Mouse (Mus musculus) monocyte, adult 2 months (primary cell): ENCODE results near the gene Rwdd4a.

ENCODE experiments used
- DNase-seq, 2 experiments: peaks; one replicate each; pipeline ENCODE4 v3.0.0; 2022; ENCODE audit warnings: low spot score in 2 of 2, low read depth in 1 of 2

Gene Rwdd4a

DNA sequence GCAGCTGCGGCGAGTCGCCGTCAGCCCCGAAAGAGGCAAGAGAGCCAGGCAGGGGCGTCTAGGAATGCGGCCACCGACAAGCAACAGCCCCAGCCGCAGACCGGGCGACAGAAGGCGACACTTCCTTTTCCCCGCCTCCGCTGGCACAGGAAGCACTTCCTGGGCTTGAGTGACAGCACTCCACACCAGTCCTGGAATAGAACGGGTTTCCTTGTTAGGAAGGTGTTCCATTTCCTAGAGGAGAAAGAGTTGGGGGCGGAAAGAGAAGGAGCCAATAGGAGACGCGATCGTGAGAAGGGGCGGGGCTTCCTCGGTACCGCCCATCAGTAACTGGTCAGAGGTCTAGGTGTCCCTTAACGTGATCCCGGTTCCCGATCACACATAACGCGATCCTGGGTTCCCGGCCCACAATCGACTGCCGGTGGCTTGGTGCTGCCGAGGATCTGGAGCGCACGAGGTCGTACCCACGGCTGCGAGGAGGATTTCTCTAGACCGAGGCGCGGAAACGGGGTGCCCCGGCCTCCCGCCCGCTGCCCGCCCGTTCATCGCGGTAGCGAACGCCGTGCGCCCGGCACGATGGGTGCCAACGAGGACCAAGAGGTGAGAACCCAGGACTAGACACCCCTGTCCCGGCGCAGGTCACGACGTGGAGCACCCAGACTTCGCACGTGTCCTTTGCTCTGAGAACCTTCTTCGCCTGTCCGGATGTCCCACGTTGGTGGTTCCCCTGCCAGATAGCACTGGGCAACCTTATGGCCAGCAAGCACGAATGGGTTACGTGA lies at the start of gene Rwdd4a, which contains the start of gene Trappc11:
Gene Rwdd4a, plus strand, starts transcription at position 321 of the 782 bp plus-strand sequence.
Gene Trappc11, minus strand, starts transcription at position 127 of the 782 bp plus-strand sequence.
- peak; percentile 89 to 90 for DNase-seq

DNA sequence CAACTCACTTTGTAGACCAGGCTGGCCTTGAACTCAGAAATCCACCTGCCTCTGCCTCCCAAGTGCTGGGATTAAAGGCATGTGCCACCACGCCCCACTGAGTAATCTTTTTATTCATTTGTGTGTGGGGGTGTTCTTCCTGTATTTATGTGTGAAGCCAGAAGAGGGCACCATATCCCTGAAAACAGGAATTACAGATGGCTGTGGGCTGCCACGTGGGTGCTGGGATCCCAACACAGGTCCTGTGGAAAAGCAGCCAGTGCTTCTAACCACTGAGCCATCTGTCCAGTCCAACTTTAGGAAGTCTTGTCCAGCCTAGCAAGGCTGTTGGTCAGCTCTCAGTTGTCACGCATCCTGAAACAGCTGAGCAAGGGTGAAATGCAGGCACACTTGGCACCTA lies 46.2 kb upstream of the Rwdd4a start:
- DNase-seq = no peak

DNA sequence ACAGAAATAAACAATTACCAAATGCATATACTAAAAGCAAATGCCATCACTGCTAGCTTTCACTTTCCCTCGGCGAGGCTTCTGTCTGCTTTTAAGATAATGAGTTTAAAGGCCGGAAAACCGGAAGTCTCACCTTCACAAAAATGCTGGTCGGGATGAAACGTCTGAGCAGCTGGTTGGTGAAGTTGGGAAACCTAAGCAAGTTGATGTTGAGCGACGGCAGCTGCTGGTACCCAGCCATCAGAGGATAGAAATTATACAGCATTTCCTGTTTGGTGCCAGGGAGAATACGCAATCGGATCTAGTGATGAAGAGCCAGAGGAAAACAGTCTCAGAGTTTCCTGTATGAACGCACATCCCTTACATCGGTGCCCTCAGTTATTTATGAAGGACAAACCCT lies 40.4 kb upstream of the Rwdd4a start:
- DNase-seq = no peak

DNA sequence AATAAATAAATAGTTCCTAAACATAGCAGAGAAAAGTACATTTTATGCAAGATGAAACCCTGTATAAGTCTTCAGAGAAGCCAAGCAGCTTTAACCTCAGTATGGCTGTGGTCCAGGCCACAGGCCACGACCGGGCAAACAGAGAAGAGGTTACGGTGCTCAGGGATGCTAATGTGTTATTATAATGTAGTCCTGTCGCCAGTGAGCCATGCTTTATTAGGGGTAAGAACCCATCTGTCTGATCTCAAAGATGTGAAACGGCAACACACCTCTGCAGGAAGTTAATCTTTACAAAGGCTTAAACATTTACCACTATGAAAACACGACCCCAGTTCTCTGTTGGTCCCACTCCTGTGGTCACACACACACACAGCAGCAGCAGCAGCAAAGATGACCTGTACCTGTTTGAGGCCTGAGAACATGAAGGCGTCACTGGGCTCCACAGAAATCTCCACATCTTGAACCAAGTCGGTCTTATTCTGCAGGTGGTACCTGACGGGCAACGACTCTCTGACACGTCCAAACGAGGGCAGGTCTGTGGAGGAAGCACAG lies 38.8 kb upstream of the Rwdd4a start:
- no peak for DNase-seq

DNA sequence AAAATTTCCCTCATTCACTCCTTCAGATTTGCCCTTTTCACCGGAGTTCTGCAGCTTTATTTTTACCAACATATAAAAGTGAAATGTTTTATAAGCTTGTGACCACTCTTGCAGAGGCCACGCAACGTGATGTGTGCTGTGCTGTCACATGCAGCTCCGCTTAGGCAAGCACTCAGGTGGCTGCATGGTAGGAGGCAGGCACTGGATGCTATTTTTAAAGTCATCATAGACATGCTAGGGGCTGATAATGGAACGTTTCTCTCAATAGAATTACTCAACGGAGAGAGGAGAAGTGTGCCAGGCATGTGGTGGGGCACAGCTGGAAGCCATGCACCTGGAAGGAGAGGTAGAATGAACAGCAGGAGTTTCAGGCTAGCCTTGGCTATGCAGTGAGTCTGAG lies 38.0 kb upstream of the Rwdd4a start:
- DNase-seq = no peak

DNA sequence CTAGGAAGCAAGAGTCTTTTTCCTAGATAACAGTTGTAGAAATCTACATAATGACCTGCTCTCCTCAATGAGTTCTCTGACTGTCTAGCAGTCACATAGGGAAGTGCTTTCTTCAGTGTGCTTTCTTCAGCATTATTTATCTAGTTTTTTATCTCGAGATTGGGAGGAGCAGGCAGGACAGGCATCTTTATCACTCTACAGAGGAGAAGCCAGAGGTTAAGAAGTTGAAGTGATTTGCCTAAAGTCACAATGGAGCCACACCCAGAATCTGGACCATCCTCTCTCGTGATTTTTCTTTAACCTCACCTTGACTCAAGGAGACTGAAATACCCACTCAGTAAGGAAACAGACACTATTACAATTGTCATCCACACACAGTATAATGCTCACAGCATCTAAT lies 31.5 kb upstream of the Rwdd4a start:
- DNase-seq = no peak

DNA sequence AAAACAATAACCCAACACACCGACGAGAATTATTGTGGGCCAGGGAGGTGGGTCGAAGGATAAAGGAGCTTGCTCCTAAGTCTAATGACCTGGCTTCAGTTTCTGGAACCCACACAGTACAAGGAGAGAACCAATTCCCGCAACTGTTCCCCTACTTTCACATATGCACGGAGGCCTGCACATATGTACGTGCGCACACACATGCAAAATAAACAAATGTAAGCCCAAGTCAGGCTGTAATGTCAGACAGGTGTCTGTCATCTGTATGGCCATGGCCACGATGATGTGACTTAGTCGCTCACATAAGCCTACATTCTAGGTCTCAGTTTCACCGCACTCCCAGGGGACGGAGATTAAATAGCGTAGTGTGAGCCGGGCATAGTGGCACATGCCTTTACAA lies 30.9 kb upstream of the Rwdd4a start:
- no peak for DNase-seq

DNA sequence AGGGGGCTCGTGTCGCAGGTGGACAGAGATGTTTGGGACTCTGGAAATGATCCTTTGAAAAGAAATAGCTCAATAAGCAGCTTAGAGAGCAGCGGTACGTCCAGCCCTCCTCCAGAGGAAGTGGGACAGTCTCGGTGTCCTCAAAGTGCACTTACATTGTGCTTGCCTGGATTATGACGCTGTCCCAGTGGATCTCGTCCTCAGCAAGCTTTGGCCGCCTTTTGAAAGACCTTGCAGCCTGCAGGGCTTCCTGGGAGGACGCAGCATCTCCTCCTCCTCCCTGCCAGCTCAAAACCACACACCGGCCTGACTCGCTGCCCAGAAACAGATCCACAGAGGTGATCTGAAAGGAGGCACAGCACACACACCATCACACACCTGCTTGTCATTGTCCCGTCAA lies 28.0 kb upstream of the Rwdd4a start:
- DNase-seq = no peak

DNA sequence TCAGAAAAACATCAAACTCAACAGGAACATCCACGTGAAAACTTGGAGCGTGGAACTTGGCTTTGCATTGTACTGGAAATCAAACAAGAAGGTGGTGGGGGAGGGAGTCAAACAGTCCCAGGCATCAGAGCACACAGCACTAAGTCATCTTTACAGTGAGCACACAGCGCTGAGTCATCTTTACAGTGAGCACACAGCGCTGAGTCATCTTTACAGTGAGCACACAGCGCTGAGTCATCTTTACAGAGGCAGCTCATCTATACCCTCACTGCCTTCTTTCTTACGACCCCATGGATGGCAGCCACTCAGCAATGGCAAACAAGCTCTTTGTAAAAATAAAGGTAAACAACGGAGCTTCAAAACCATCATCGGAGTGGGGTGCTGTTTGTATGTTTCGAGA lies 22.5 kb upstream of the Rwdd4a start:
- no peak for DNase-seq

DNA sequence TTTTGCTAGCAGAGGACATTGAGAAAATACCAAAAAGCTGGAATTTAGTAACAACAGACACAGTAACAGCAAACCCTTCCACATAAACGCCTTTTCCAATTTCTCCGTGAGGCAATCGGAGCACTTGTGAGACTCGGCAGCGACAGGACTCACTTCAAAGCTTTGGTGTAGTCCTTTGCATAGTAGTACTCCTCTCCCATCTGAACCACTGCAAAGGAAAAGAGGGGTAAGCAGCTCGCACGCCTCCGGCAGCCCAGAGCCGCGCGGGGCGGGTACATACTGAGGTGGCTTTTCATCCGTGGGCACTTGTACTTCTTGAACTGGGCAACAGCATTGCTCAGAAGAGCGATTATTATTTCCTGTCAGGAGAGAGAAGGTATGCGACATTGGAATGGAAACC lies 19.9 kb upstream of the Rwdd4a start:
- DNase-seq = no peak

DNA sequence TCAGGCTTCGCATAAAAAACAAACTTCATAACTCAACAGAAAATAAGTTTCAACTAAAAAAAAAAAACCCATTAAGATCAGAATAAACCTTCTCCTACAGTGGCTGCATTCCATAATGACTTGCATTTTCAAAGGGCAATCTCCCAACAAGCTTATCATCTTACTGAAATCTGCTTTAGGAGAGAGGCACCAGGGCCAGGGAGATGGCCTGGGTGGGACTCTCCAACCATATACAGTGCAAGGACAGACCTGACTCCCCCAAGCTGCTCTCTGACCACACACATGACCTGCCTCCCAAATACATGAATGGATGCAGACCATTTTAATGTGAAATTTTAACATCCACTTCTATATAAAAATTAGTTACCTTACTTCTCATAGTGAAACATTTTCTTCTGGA lies 5.4 kb upstream of the Rwdd4a start:
- DNase-seq = no peak

DNA sequence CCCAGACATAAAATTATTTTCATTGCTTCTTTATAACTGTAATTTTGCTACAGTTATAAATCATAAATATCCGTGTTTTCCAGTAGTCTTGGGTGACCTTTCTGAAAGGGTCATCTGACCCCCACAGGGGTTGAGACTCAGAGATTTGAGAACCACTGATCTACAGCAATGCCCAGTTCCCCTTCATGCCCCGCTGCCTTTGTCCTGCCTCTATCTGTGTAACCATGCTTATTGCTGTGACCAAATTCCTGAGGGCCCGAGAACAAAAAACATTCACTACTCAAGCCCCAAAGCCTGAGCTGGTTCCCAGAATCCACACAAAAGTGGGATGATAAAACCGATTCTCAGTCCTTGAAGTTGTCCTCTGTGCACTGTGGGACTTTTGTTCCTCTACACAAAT lies 4.9 kb downstream of the Rwdd4a start:
- no peak for DNase-seq

DNA sequence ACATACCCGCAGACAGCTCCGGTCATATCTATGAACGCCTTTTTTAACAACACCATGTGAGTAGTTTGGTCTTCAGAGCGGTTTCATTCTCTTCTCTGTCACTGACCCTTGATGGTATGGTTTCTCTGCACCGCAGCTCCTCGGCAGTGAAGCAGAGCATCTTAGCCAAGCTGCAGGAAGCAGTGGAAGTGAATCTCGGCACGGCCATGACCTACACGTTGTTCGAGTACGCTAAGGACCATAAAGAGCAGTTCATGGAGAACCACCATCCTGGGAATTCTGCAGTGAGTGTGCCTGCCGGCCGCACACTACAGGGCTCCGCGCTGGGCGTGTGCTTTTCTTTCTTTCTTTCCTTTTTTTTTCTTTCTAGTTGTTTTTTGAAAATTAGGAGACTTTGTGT lies 9.3 kb downstream of the Rwdd4a start:
- DNase-seq = no peak

DNA sequence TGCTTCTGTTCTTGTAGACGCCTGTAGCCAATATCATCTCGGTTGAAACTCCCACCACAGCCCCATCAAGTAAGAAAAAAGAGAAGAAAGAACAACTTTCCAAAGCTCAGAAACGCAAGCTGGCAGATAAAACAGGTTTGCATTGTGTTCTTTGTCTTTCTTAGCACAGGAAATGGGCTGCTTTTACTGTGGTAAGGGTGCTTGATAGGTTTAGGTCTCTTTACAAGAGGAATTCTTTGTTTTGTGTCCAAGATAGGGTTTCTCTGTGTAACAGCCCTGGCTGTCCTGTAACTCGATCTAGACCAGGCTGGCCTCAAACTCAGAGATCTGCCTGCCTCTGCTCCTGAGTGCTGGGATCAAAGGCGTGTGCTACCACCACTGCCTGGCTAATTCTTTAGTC lies 10.6 kb downstream of the Rwdd4a start:
- no peak for DNase-seq

DNA sequence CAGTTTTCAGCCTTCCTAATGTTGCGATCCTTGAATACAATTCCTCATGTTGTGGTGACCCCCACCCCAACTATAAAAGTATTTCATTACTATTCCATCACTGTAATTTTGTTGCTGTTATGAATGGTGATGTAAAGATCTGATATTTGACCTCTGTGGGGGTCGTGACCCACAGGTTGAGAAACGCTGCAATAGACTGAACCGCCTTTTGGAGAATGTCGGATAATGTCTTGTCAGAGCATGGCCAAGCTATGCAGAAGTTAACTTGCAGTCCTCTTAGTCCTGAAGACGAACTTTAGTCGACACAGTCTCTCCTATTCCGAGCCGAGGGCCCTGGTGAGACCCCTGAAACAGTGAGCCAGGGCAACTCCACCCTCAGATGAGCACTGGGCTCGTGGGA lies 13.6 kb downstream of the Rwdd4a start:
- no peak for DNase-seq

DNA sequence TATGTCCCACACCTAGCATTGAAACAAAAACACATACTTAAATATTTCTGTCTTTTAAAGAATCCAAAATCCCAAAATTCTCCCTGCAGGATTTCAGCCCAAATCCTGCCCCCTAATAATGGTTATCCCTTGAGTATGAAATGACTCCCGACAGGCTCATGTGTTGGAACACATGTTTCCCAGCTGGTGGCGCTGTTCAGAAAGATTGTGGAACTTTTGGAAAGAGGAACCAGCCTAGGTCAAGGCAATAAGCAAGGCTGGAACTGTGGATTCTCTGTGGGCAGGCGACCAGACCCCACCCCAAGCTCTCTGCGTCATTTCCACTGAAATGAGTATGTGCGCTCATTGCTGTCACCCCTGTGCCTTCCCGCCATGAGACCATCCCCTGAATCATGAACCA lies 20.1 kb downstream of the Rwdd4a start:
- peak; percentile 6 to 10 for DNase-seq

DNA sequence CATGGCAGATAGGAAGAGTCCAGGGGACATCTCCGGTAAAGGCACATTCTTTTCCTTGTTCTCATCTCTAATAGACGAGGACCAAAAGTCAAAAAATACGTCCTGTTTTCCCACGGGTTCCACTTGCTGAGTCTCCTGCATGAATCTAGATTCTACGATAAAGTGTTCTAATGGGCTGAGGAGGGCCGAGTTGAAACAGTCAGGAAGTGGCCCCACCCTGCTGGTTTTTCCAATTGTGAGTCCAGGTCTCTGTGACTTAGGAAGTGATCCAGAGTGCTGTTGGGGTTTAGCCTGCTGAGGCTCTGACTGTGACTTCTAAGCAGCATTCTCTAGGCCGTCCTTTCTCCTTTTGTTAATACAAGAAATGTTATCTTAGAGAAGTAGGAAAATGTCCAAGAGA lies 23.0 kb downstream of the Rwdd4a start:
- no peak for DNase-seq

DNA sequence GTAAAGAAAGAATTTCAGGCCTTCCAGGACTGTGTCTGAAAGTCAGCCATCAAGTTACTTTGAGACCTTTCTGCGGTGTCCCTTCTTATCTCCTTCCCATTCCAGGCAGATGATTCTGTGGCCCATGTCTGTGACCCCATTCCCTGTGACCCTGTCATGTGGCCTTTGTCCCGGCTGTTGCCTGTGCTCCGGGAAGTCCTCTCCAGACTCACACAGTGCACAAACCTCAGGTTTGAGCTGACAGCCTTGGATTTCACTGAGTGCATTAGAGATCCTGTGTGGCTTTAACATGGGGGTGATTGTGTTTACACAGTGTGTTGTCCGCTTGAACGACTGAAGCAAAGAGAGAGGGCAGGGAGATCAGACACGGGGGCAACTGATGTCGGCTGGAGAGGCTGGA lies 24.8 kb downstream of the Rwdd4a start:
- no peak for DNase-seq

DNA sequence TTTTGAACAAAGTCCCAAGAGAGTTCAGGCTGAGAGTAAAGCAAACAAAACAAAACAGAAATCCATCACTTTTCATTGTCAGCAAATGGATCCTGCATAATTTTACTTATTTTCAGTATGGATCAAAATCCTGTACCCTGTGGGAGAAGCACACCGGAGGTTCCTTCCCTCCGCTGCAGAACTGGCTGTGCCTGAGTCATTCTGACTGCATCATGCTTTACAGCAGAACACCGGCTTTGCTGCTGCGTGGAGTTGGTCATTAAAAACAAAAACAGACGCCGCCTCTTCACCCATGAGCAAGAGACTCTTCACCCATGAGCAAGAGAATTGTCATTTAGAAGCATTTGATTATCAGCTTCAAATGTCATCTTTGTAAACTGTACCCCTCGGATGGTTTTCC lies 27.3 kb downstream of the Rwdd4a start:
- no peak for DNase-seq

DNA sequence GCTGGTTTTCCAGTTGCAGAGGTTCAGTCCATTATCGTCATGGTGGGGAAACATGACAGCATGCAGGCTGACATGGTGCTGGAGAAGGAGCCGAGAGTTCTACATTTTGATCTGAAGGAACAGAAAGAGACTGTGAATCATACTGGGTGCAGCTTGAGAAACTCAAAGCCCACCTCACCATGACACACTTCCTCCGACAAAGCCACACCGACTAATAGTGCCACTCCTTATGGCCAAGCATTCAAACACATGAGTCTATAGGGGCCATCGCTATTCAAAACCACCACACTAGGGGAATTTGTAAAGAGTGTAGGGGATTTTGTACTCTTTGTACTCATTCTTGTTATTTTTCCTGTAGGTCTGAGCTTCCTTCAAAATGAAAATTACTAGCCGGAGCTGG lies 33.1 kb downstream of the Rwdd4a start:
- DNase-seq = no peak

DNA sequence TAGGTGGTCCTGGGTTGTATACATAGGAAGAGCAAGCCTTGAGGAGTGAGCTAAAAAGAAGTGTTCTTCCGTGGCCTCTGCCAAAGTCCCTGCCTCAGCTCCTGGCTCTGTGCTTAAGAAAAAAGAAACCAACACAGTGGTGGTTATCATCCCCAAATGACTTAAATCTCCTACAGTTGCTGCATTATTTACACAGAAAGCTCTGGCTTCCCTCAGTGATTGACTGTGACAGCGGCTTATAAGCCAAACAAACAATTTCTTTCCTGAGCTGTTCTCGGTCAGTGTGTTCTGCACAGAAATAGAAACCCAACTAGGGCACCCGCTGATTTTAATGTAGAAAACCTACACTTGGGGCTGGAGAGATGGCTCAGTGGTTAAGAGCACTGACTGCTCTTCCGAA lies 34.6 kb downstream of the Rwdd4a start:
- no peak for DNase-seq

DNA sequence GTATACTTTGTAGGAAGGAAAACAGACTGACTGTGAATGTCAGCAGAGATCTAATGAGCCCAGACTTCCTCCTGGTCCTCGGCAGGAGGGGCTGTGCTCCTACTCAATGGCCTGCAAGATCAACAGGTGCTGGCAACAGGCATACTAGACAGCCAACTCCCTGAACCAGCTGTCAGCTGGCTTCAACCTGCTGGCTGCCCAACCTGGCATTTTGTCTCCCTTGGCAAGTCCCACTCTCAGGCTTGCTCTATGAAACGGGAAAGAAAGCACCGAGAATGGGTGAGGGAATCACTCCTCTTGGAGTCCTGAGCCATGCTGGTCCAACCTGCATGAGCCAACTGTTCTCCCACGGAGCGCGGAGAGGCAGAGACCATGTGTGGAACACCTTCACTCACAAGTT lies 36.7 kb downstream of the Rwdd4a start:
- no peak for DNase-seq

DNA sequence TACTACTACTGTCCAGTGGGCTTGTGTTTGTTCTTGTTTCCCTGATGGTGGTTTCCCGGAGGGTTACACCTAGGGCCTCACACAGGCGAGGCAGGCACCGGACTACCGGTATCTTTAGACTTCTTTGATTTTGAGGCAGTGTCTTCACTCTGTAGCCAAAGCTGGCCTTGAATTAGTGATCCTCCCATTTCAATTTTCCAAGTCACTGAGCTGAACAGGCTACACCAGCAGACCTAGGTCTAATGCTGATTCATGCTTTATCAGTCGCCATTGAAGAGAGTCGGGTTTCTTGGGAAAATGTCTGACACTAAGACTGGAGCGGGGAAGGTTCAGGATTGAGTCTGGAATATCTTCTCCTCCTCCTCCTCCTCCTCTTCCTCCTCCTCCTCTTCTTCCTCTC lies 40.0 kb downstream of the Rwdd4a start:
- no peak for DNase-seq
